Mouse (Mus musculus): ENCODE measurements around the gene Lxn. TPM values are rescaled to one million over a fixed set of nuclear protein-coding genes. Genes with fewer than 3 reads are reported as not detected.

Gene Lxn
- polyA plus RNA-seq, 1 experiment from 2014 or later, result 97.4 TPM

DNA sequence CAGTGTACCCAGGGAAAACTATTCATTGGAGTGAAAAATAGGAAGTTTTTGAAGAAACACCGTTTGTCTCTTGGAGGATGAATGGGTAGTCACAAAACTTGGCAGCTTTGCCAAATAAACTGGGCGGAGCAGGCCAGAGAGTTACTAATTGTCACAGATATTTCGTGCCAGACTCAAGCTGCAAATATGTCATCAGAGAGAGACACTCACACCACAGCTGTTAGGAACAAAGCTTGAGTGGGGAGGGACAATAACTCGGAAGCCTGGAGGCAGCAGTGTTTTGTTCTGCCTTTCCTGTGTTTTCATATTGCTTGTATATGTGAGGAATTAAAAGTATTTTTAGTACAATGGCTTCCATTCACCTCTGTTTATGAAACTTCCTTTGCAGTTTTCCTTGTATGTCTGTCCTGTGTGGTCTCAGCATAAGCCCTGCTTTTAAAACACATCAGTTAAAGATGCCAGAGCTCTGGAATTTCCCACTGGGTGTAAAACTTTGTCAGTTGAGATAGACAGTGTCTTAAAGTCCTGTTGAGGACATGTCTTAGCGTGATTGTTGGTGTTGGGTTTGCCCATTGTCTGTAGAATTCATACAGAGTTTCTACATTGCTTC is 13.0 kb downstream of the Lxn start:
- ATAC-seq (ENCODE audit: insufficient read depth, low FRiP score, low read depth), result no peak
- no peak overlapping the region for H3K4me2 ChIP-seq
- H3K9ac ChIP-seq, result no peak overlapping the region
- H3K4me1 ChIP-seq, result no peaks in the 10 kb centered on the region
- 77% methylated on average over 5 of the region's 5 CpGs for WGBS
- no peaks in the 10 kb centered on the region for H3K27me3 ChIP-seq (replicated peaks)
- peaks cover 39% of the 10 kb centered on the region for H3K36me3 ChIP-seq
- H3K27ac ChIP-seq, result no peak overlapping the region
- H3K9me3 ChIP-seq, result no peaks in the 10 kb centered on the region
- H3K4me3 ChIP-seq (replicated peaks), result no peak overlapping the region

GRCm38 (mm10) chr3:67449660-67450059 is 14.1 kb downstream of the Lxn start:
- no peak overlapping the region; the same call in 1 of the 2 replicates for H3K27ac ChIP-seq
- WGBS, result 92% methylated on average over 21 of the region's 21 CpGs
- no peak overlapping the region for H3K4me2 ChIP-seq
- H3K9ac ChIP-seq, result no peak overlapping the region
- H3K36me3 ChIP-seq, result peaks cover 39% of the 10 kb centered on the region
- H3K9me3 ChIP-seq, result no peaks in the 10 kb centered on the region
- H3K27me3 ChIP-seq (replicated peaks), result no peaks in the 10 kb centered on the region
- H3K4me1 ChIP-seq, result no peaks in the 10 kb centered on the region
- no peak for ATAC-seq (ENCODE audit: insufficient read depth, low FRiP score, low read depth)
- no peak overlapping the region for H3K4me3 ChIP-seq (replicated peaks)

GRCm38 (mm10) chr3:67447143-67447542 is 16.6 kb downstream of the Lxn start:
- H3K36me3 ChIP-seq, result peaks cover 35% of the 10 kb centered on the region
- no peaks in the 10 kb centered on the region for H3K4me1 ChIP-seq
- no peak for ATAC-seq (ENCODE audit: insufficient read depth, low FRiP score, low read depth)
- no peaks in the 10 kb centered on the region for H3K9me3 ChIP-seq
- no peak overlapping the region for H3K4me3 ChIP-seq (replicated peaks)
- no peak overlapping the region for H3K4me2 ChIP-seq
- no peak overlapping the region for H3K27ac ChIP-seq
- H3K9ac ChIP-seq, result no peak overlapping the region
- 92% methylated on average over 2 of the region's 2 CpGs for WGBS
- H3K27me3 ChIP-seq (replicated peaks), result no peaks in the 10 kb centered on the region

DNA sequence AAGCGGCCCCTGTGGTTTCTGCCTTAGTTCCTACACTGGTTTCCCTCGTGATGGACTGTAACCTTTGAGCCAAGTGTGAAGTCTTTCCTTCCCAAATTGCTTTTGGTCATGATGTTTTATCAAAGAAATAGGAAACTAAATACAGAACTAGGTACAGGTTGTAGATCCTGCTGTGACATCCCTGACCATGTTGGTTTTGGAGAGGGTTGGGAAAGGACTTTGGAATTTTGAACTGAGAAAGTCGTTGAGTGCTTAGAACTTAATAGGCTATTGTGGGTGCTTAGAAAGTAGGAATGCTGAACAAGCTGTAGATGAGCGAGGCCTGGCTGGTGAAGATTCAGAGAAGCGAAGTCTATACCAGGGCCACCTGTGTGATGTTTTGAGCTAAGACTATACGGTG is 29.7 kb downstream of the Lxn start:
- Histone ChIP-seq H3K4me3 (replicated peaks) (no peak overlapping the region), H3K4me1 (peaks cover 7% of the 10 kb centered on the region; the same call in 1 of the 2 replicates), H3K36me3 (peaks cover 21% of the 10 kb centered on the region; the same call in 1 of the 2 replicates), H3K9ac (no peak overlapping the region), H3K4me2 (no peak overlapping the region), H3K9me3 (no peaks in the 10 kb centered on the region), H3K27ac (no peak overlapping the region), H3K27me3 (replicated peaks) (no peaks in the 10 kb centered on the region)
- no peak for ATAC-seq (ENCODE audit: insufficient read depth, low FRiP score, low read depth)
- WGBS, result 90% methylated on average over 6 of the region's 6 CpGs

DNA sequence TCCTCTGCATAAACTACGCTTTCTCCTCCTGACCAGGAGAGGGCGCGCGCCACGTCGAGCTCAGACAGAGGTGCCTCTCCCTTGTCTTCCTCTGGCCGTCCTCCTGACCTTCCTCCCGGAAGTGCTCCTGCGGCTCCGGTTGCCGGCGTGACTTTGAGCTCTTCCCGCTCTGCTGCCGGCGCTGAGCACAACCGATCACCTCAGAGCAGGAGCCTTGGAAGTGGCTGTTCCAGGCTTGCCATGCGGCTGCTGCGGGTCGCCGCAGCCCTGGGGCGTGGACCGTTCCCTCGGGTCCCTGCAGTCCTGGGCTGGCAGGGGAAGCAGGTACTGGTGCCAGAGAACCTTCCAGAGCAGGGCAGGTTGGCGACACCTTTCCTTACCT is 33.7 kb downstream of the Lxn start, which contains the start of gene Gfm1:
TSS of gene Gfm1 (plus strand) at position 98 of the 382 bp plus-strand sequence.
- under 1% methylated on average over 24 of the region's 24 CpGs for WGBS
- H3K9me3 ChIP-seq, result no peaks in the 10 kb centered on the region
- ATAC-seq (ENCODE audit: insufficient read depth, low FRiP score, low read depth), result peak; percentile 89
- H3K27ac ChIP-seq, result no peak within 1 kb of the TSS
- H3K4me2 ChIP-seq, result peak within 1 kb of the TSS; percentile 78
- peaks cover 8% of the 10 kb centered on the region; the same call in 1 of the 2 replicates for H3K36me3 ChIP-seq
- H3K4me1 ChIP-seq, result peaks cover 7% of the 10 kb centered on the region; the same call in 1 of the 2 replicates
- H3K27me3 ChIP-seq (replicated peaks), result no peaks in the 10 kb centered on the region
- peak within 1 kb of the TSS; percentile 97 for H3K4me3 ChIP-seq (replicated peaks)
- peak within 1 kb of the TSS; percentile 76 for H3K9ac ChIP-seq

GRCm38 (mm10) chr3:67429338-67429998 is 34.3 kb downstream of the Lxn start:
- peak; percentile 54 for ATAC-seq (ENCODE audit: insufficient read depth, low FRiP score, low read depth)
- Histone ChIP-seq H3K27ac (no peak overlapping the region), H3K4me2 (peak overlapping the region; percentile 78), H3K4me3 (replicated peaks) (peak overlapping the region; percentile 97), H3K27me3 (replicated peaks) (no peaks in the 10 kb centered on the region), H3K9ac (no peak overlapping the region), H3K4me1 (peaks cover 7% of the 10 kb centered on the region; the same call in 1 of the 2 replicates), H3K9me3 (no peaks in the 10 kb centered on the region), H3K36me3 (peaks cover 8% of the 10 kb centered on the region; the same call in 1 of the 2 replicates)
- 31% methylated on average over 8 of the region's 8 CpGs for WGBS

Other genes starting within 250 kb of the Lxn start
- gene Mlf1, start 89.8 kb downstream of the Lxn start, polyA plus RNA-seq (2015; fragmentation: Nextera tagmentation; extraction: Ambion mirVana), result 11.2 and 11.3 TPM in 2 replicates
- not detected in 2 replicates for gene Gm17402, start 88.8 kb downstream of the Lxn start, polyA plus RNA-seq (2015; fragmentation: Nextera tagmentation; extraction: Ambion mirVana)
- gene Gfm1, start 33.8 kb downstream of the Lxn start, polyA plus RNA-seq (2015; fragmentation: Nextera tagmentation; extraction: Ambion mirVana), result 40.3 and 45.0 TPM in 2 replicates
- gene Rarres1, start 51.6 kb upstream of the Lxn start, polyA plus RNA-seq (2015; fragmentation: Nextera tagmentation; extraction: Ambion mirVana), result 1.7 and 2.4 TPM in 2 replicates
- gene Mfsd1, start 118.8 kb upstream of the Lxn start, polyA plus RNA-seq (2015; fragmentation: Nextera tagmentation; extraction: Ambion mirVana), result 46.6 and 47.7 TPM in 2 replicates

All from stomach, embryonic 15.5 days (tissue).